Mouse (Mus musculus) common myeloid progenitor, adult 5-6 weeks (primary cell): ENCODE measurements around the gene Olfr1154. TPM values are rescaled to one million over a fixed set of nuclear protein-coding genes. Genes with fewer than 3 reads are reported as not detected.

Experiments
- ATAC-seq: replicated peaks from 2 replicates; pipeline ENCODE4 v1.8.0; 2016; ENCODE audit warnings: low read depth, mild to moderate bottlenecking, moderate TSS enrichment, inconsistent platforms; ENCODE audit not compliant: poor library complexity, severe bottlenecking
- total RNA-seq: library from RNA; stranded (forward); fragments of 200-1000, 187-1606 nt; gene quantifications from 2 replicates; pipeline ENCODE4 v1.2.3, GENCODE M21; 2017

Olfr1154 gene
- total RNA-seq: not detected in 2 replicates

- no peak for ATAC-seq
Observed at GRCm38 (mm10) chr2:87905066-87905465, at the start of gene Olfr1154. Gene Olfr1154 (minus strand): TSS chr2:87905166.

- ATAC-seq: no peak
Observed at GRCm38 (mm10) chr2:87953000-87953399, 48.0 kb upstream of the Olfr1154 start, which contains the start of gene Olfr1156. Gene Olfr1156 (minus strand): TSS chr2:87953100.

- no peak for ATAC-seq
Observed at GRCm38 (mm10) chr2:87945037-87945436, 40.1 kb upstream of the Olfr1154 start, which contains the start of gene Olfr1155. Gene Olfr1155 (minus strand): TSS chr2:87945137.

- ATAC-seq: no peak
Observed at GRCm38 (mm10) chr2:87894662-87895061, 10.3 kb downstream of the Olfr1154 start, which contains the start of gene Olfr1153. Gene Olfr1153 (plus strand): TSS chr2:87894962.

- no peak for ATAC-seq
Observed at GRCm38 (mm10) chr2:87866192-87866591, 38.8 kb downstream of the Olfr1154 start, which contains the start of gene Olfr1152. Gene Olfr1152 (plus strand): TSS chr2:87866492.

GRCm38 (mm10) chr2:87855562-87855961 lies 49.4 kb downstream of the Olfr1154 start, which contains the start of gene Olfr1151:
Gene Olfr1151 (plus strand): TSS chr2:87855862.
- ATAC-seq: no peak

Other genes with a start within 250 kb of the Olfr1154 start
- not detected in 2 replicates for gene Olfr1134, start 246.7 kb downstream of the Olfr1154 start, total RNA-seq
- not detected in 2 replicates for gene Olfr1135, start 231.5 kb downstream of the Olfr1154 start, total RNA-seq
- gene Olfr1136, start 211.2 kb downstream of the Olfr1154 start, total RNA-seq: not detected in 2 replicates
- gene Olfr1137, start 192.0 kb downstream of the Olfr1154 start, total RNA-seq: not detected in 2 replicates
- gene Olfr1138, start 165.2 kb downstream of the Olfr1154 start, total RNA-seq: not detected in 2 replicates
- not detected in 2 replicates for gene Olfr1140, start 161.4 kb downstream of the Olfr1154 start, total RNA-seq
- not detected in 2 replicates for gene Olfr1141, start 151.2 kb downstream of the Olfr1154 start, total RNA-seq
- gene Olfr152, start 125.7 kb downstream of the Olfr1154 start, total RNA-seq: not detected in 2 replicates
- gene Olfr1143, start 104.6 kb downstream of the Olfr1154 start, total RNA-seq: not detected in 2 replicates
- not detected in 2 replicates for gene Olfr1145, start 95.3 kb downstream of the Olfr1154 start, total RNA-seq
- gene Olfr1148, start 74.6 kb downstream of the Olfr1154 start, total RNA-seq: not detected in 2 replicates
- gene Olfr1150-ps1, start 61.2 kb downstream of the Olfr1154 start, total RNA-seq: not detected in 2 replicates
- gene Olfr1151, start 49.3 kb downstream of the Olfr1154 start, total RNA-seq: not detected in 2 replicates
- gene Olfr1152, start 38.7 kb downstream of the Olfr1154 start, total RNA-seq: not detected in 2 replicates
- gene Olfr1153, start 10.2 kb downstream of the Olfr1154 start, total RNA-seq: not detected in 2 replicates
- gene Olfr1155, start 40.0 kb upstream of the Olfr1154 start, total RNA-seq: not detected in 2 replicates
- gene Olfr1156, start 47.9 kb upstream of the Olfr1154 start, total RNA-seq: not detected in 2 replicates
- not detected in 2 replicates for gene Olfr1157, start 63.1 kb upstream of the Olfr1154 start, total RNA-seq
- not detected in 2 replicates for gene Olfr74, start 69.5 kb upstream of the Olfr1154 start, total RNA-seq
- gene Olfr1158, start 84.9 kb upstream of the Olfr1154 start, total RNA-seq: not detected in 2 replicates
- not detected in 2 replicates for gene Olfr1160, start 103.1 kb upstream of the Olfr1154 start, total RNA-seq
- gene Olfr1161, start 117.6 kb upstream of the Olfr1154 start, total RNA-seq: not detected in 2 replicates
- gene Olfr73, start 132.5 kb upstream of the Olfr1154 start, total RNA-seq: not detected in 2 replicates
- gene Olfr1162, start 146.0 kb upstream of the Olfr1154 start, total RNA-seq: not detected in 2 replicates
- gene Olfr1163, start 166.7 kb upstream of the Olfr1154 start, total RNA-seq: not detected in 2 replicates
- gene Olfr1164, start 188.8 kb upstream of the Olfr1154 start, total RNA-seq: not detected in 2 replicates
- not detected in 2 replicates for gene Olfr1166, start 223.1 kb upstream of the Olfr1154 start, total RNA-seq